Mouse (Mus musculus) ES-E14 (cell line): ENCODE results near the gene Arid5b.
A peak's percentile ranks its signal among the peaks of the same experiment; 100 is the strongest.

Experiments used
- CHD2 ChIP-seq: IDR thresholded peaks from 2 replicates; pipeline ENCODE4 v1.6.1; 2014; ENCODE audit warnings: mild to moderate bottlenecking, low read depth, low read length, inconsistent platforms
- HCFC1 ChIP-seq: IDR thresholded peaks from 2 replicates; pipeline ENCODE4 v1.6.1; 2012; ENCODE audit warnings: low read length, inconsistent platforms, borderline replicate concordance; ENCODE audit not compliant: insufficient read depth
- MAFK ChIP-seq: IDR thresholded peaks from 2 replicates; pipeline ENCODE4 v1.6.1; 2014; ENCODE audit warnings: mild to moderate bottlenecking, low read depth, low read length, inconsistent platforms; ENCODE audit not compliant: insufficient read depth
- ZC3H11A ChIP-seq: IDR thresholded peaks from 2 replicates; pipeline ENCODE4 v1.6.1; 2012; ENCODE audit warnings: low read depth, mild to moderate bottlenecking, inconsistent platforms, low read length, borderline replicate concordance
- ZNF384 ChIP-seq: IDR thresholded peaks from 2 replicates; pipeline ENCODE4 v1.6.1; 2012; ENCODE audit warnings: low read depth, low read length, inconsistent platforms

GRCm38 (mm10) chr10:68249355-68249782 is 29.2 kb downstream of the Arid5b start:
- no peak for TF ChIP-seq CHD2
- peak; percentile 62; the same call in 1 of the 2 replicates for TF ChIP-seq MAFK
- TF ChIP-seq HCFC1, result no peak
- TF ChIP-seq ZNF384, result no peak; the same call in 1 of the 2 replicates
- TF ChIP-seq ZC3H11A, result no peak
